Mouse (Mus musculus) cerebellum, postnatal 4 days (tissue): ENCODE measurements around the gene Bcs1l.
A peak's percentile ranks its signal among the peaks of the same experiment; 100 is the strongest.

Experiments
- DNase-seq, 2 experiments: peaks; one replicate each; pipeline ENCODE4 v3.0.0; 2022; ENCODE audit warnings: low spot score in 2 of 2, mixed read lengths in 1 of 2

The Bcs1l gene

DNA sequence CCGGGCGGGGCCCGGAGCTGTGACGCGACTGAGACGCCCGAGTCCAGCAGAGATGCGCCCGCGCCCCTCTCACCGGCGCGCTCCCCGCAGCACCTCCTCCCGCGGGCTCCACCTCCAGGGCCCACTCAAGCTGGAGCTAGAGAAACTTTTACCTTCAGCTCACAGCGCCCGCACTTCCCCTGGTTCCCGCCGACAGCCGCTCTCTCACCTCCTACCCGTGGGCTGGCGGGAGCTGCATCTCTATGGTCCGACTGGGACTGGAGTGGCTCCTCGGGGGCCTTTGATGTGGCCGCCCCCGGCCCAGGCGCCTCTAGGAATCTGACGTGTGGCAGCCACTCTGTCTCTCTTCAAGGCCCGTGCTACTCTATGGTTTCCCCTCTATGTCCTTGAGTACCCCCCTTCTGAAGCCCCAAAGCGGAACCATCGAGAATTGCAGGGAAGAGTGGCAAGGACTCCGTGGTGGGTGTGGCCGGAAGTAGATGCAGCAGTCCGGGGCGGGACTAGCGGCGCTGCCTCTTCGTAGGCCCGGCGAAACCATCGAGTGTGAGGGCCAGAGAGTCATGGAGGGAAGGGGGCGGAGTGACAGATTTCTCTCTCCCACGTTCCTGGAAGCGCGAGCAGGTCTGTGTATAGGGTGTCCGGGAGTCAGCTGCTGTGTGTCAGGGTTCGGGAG is at the start of gene Bcs1l, which contains the start of gene Zfp142:
Bcs1l (plus strand) TSS at position 517 of the 673 bp plus-strand sequence.
Zfp142 (minus strand) TSS at position 474 of the 673 bp plus-strand sequence.
- peak; percentile 94 to 96 for DNase-seq

DNA sequence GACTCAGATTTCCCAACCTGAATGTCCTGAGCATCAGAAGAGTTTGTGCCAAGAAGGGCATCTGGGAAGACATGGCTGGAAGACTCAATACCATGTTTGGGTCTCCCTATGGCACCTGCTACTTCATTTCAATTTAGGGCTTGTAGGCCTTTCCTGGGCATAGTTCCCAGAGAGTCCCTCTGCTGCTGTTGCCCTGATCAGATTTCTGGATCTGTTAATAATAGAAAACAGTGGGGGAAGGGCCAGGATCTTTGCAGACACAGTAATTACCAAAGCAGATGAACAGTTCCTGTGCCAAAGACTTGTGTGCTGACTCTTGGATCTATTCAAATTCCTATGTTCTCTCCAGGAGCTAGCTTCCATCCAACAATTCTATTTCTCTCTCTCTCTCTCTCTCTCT is 49.4 kb upstream of the Bcs1l start:
- peak in 1 of 2 experiments; percentile 40 for DNase-seq

DNA sequence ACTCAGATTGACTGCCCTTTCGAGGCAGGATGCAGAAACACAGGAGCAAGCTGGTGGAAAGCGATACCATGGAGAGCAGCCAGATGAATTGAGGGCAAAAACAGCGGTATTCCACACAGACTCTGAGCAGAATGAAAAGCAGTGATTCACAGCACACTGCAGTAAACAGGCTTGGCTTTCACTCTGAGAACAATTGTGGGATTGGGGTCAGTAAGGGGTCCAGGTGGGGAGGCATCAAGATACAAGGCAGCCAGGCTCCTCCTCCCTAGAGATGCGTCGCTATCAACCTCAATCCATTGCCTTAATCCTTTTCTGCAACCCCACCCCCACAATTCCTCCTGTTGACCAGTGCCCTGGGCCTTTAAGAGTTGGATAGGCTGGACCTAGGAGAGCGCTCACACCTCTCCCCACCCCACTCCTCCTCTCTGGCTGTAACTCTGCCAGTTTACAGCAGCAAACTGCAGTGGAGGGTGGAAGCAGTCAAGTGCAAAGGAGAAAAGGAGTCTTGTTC is 45.6 kb upstream of the Bcs1l start, which contains the start of gene Plcd4:
Plcd4 (plus strand) TSS at position 438 of the 511 bp plus-strand sequence.
- peak in 1 of 2 experiments; percentile 13 for DNase-seq

DNA sequence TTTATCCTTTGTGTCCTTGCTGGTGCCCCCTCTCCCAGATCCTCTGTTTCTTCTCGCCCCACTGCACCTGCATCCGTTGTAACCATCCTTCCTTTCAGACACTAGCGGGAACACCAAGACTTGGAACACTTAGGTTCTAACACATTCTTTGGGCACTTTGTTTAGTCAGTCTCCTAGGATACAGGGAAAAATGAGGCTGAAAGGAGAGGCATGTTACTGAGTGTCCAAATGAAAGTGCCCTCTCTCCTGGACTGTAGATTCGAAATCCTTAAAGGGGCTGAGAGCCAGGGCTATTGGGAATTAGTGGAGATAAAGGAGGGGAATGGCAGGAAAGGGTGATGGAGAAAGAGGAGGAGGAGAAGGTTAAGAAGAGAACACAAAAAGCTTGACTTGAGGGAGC is 43.9 kb upstream of the Bcs1l start, which contains the start of gene Usp37:
Usp37 (minus strand) TSS at position 101 of the 400 bp plus-strand sequence.
- no peak for DNase-seq

- DNase-seq, result no peak
Measured at GRCm38 (mm10) chr1:74559061-74559460, 29.0 kb upstream of the Bcs1l start.

GRCm38 (mm10) chr1:74565834-74566233 is 22.3 kb upstream of the Bcs1l start:
- no peak for DNase-seq

DNA sequence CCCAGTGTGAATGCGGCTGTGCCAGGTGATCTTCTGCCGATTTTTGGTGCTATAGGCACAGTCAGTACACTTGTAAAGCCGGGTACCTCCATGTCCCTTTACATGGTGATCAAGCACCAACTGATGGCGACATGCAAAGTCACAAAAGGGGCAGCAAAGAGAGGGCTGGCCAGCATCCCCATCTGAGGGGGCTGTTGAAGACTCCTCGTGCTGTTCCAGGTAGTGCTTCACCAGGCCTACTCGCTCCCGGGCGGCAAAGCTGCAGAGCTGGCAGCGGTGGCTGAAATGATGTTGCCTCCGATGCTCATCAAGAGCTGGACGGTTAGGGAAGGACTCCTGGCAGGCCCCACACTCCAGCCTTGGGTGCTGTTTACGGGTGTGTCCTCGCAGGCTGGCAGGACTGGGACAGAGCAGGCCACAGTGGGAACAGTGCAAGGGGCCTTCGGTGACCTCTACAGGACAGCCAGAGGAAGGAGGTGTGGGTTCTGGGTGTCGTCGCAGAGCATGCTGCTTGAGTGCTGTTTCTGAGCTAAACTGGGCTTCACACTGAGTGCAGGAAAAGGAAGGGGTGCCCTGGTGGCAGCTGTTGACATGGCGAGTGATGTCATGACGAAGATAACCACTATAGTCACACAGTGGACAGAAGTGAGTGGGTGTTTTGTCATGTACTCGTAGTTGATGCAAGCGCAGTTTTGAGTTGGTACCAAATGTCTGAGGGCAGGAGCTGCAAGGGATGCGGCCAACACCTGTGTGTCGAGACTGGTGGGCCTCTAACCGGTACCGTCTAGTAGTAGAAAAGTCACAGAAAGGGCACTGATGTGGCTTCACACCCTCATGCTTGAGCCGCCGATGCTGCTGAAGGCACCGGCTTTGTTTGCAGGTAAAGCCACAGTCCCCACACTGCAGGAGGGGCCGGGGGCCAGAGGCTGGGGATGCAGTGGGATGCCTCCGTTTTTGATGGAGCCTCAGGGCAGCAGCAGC is 18.1 kb upstream of the Bcs1l start:
- no peak for DNase-seq

DNA sequence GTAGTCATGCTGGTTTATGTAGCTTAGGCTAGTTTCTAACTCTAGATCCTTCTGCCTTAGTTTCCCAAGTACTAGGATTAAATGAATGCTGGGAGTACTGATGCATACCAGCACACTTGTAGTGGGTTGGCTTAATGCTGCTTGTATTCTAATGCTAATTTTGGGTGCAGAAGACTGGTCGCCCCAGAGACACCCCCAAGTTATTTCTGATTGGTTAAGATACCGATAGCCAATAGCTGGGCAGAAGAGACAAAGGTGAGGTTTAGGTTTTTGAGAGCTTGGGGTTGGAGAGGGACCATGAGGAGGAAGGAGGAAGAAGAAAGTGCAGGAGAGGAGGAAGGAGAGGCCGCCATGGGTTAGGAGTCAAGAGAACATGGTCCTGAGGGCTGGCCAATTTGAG is 5.5 kb upstream of the Bcs1l start:
- no peak for DNase-seq

DNA sequence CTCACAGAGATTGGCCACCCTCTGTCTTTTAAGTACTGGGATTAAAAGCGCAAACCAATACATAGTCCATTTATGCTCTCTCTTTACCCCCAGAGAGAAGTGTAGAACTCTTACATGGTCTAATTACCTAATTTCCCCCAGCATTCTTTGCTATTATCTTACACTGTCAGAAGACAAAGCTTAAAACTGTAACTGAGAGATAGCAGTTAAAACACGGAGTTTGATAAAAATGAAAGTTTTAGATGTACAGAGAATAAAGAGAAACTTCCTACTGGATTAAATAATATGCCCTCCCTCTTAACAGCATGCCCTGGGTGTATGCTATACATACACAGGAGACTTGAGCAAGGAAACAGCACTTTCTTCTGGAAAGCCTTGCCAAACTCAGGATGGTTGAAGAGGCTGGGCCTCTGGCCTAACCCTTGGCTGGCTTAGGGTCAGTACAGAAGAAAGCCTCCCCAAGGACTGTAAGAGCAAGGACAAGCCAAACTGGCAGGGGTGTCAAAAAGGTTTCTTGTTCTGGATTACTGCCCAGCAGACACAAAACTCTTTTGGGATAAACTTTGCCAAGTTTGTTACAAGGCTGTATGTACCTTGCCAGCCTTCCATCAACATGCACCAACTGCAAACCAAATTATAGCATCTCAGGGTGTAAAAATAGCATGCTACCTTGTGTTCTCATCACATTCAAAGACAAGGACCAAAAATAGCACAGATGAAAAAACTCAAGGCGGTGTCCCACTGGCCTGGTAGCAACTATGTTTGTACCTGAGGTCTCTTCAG is 3.3 kb upstream of the Bcs1l start:
- no peak for DNase-seq

DNA sequence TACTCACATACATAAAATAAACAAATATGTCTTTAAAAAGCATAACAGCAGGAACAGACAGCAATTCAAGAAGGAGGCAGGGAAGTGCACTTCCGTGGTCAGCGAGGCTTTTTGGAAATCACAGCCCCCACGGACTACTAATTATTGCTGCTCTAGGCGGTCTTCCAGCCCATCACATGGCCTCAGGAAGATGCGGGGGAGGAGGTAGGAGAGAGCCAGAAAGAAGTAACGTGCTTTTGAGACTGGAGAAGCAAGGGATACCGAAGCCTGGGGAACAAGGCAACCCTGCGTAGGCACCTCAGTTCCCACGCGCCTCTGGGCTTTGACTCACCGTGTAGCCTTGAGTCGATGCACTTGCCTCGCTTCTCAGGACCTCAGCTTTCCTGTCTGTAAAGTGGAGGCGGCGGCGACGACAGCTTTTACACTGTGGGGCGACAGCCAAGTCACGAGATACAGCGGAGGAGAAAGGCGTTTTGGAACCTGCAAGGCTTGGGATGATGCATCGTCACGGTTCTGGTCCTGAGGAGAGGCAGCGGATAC is 786 bp upstream of the Bcs1l start:
- DNase-seq, result no peak

GRCm38 (mm10) chr1:74594434-74594833 is 6.3 kb downstream of the Bcs1l start:
- DNase-seq, result no peak

- no peak for DNase-seq
Measured at GRCm38 (mm10) chr1:74600501-74601266, 12.6 kb downstream of the Bcs1l start.

DNA sequence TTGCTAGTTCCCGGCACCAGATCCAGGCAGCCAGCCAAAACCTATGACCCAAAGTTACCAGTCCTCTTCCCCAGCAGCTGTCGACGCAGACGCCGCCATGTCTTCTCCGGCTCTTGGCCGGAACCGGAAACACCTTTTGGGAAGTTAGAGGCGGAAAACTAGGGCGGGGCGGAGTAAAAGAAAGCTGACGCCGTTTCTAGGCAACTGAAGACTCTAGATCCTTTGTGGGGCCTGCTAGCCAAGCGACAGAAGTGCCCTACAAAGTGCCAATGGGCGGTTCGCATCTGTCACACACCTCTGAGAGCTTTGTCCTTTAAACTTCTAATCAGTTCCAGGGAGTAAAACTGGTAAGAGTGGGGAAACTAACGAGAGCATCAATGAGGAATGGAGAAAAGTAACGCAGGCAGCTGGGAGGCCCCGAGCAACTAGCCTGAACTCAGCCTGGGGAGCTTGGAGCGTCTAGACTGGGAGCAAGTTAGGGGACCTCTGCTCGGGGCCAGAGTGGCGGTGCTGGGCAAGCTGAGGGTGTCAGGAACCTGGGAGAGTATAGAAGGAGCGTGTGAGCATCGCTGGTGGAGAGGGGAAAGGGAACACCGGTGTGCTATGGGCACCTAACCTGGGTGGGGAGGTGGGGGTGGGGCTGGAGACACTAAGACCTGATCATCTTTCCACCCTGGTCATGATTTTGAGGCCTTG is 13.3 kb downstream of the Bcs1l start, which contains the start of the genes Rnf25 and Stk36:
Rnf25 (minus strand) TSS at position 131 of the 696 bp plus-strand sequence.
Stk36 (plus strand) TSS at position 179 of the 696 bp plus-strand sequence.
- peak; percentile 55 to 77 for DNase-seq

DNA sequence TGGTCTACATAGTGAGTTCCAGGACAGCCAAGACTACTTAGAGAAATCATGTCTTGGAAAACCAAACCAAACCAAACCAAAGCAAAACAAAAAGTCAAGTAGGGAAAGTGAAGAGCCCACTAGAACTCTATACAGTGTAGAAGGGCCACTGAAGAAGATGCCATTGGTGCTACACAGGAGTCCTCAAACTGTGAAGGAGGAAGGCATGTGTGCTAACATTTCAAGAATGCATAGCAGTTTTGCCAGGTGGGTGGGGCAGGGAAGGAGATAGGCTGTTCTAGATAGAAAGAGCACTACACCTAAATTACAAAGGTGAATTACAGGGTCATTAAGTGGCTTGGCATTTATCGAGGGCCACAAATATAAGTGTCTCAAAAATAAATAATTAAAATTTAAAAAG is 36.1 kb downstream of the Bcs1l start:
- DNase-seq, result no peak

- no peak for DNase-seq
Measured at GRCm38 (mm10) chr1:74626076-74626475, 38.0 kb downstream of the Bcs1l start.

- DNase-seq, result no peak
Measured at GRCm38 (mm10) chr1:74628001-74628400, 39.9 kb downstream of the Bcs1l start.

DNA sequence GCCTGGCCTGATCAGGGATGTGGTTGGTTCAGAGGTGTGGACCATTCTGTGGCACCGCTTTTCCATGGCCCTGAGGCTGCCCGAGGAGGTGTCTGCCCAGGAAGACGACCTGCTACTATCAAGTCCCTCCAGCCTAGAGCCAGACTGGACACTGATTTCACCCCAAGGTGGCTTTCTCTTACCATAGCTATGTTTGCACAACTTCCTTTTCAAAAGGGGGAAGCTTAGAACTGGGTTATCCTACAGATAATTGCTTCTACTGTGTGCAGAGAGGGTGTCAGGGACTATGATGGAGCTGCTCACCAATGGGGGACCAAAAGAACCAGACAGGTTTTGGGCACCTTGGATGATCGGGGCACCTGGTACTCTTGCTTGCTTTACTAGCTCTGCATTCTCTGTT is 44.6 kb downstream of the Bcs1l start:
- no peak for DNase-seq
